Mouse (Mus musculus): ENCODE results near the gene S100a6.

DNA sequence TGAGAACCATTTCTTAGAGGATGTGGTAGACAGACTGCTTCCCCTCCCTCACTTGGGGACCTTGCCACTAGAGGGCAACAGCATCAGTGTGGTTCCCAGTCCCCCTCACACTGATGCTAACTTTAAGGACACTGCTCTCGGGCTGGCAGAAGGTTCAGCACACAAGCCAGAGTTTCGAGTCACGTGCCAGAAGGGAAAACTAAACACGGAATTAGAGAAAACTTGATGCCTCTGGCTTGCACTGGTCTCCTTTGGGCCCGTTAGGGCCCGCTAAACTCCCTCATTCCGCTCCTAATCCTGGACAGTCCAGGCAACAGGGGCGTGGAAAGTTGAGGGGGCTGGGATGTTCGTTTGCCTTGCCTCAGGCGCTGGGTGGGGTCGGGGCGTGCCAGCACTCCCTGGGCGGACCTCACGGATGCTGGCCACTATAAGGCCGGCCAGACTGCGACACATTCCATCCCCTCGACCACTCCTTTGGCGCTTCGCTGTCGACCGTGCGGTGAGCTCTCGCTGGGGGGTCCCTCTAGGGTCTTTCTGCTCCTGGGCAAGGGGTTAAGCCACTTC, at the start of gene S100a6:
- TF ChIP-seq CTCF (IDR thresholded peaks at IDR 0.05; ENCODE audit: extremely low read depth, insufficient read depth, insufficient read length, insufficient replicate concordance), result peak; percentile 79; the same call in 1 of the 2 replicates
- TF ChIP-seq POLR2A (IDR thresholded peaks at IDR 0.05; ENCODE audit: low read depth, low read length), result no peak

Data from spleen, adult 2 months (tissue).